Mouse (Mus musculus): Measurements from ENCODE around the gene Ubac1. TPM values are rescaled to one million over a fixed set of nuclear protein-coding genes. Genes with fewer than 3 reads are reported as not detected.

The Ubac1 gene
- polyA plus RNA-seq, 1 experiment from 2014 or later: 111 TPM

DNA sequence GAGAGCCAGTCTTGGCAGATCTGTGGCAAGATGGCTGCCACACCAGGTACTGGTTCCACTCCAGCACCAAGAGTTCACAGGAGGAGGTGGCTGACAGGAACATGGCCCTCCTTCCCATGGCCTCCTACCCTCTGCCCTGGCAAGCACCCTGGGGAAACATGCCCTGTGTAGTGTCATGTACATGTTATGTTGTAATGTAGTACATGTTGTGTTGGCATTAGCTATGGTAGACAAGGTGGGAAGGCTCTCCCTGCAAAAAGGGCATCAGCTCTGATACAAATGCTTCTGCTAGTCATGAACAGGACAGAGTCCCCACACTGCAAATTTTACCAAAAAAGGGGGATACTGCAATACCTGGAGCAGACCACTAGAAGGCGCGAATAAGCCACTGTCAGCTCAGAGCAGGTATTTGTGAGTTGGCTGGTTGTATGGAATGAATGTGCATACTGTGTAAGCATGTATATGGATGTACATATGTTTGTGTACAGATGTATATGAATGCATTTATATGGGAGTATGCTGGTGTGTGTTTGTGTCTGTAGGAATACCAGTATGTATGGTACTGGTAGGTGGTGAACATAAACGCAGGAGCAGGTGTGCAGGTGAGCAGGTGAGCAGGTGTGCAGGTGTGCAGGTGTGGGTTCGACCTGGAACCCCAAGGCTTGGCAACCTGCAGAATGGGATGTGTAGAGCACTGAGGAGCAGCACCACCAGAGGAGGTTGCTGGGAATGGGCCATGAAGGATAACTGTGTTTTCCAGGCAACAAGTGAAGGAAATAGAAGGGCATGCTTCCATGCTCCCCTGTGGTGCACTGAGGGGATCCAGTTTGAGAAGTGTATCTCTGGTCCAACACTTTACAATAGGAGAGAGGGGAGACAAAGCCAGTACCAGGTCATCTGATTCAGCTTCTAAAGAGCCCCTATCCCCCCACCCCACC lies 2.9 kb upstream of the Ubac1 start:
- no peaks in the 10 kb centered on the region for H3K9me3 ChIP-seq (replicated peaks)
- no peak overlapping the region for H3K9ac ChIP-seq
- 31% methylated on average over 4 of the region's 4 CpGs for WGBS
- H3K4me2 ChIP-seq: no peak overlapping the region
- no peak overlapping the region for H3K4me3 ChIP-seq
- H3K27me3 ChIP-seq (replicated peaks): no peaks in the 10 kb centered on the region; the same call in 1 of the 2 replicates
- ATAC-seq (ENCODE audit: insufficient number of reproducible peaks, low FRiP score): no peak
- no peaks in the 10 kb centered on the region for H3K36me3 ChIP-seq
- no peak overlapping the region for H3K27ac ChIP-seq (ENCODE audit: poor library complexity, severe bottlenecking)
- H3K4me1 ChIP-seq (replicated peaks): peaks cover 13% of the 10 kb centered on the region

DNA sequence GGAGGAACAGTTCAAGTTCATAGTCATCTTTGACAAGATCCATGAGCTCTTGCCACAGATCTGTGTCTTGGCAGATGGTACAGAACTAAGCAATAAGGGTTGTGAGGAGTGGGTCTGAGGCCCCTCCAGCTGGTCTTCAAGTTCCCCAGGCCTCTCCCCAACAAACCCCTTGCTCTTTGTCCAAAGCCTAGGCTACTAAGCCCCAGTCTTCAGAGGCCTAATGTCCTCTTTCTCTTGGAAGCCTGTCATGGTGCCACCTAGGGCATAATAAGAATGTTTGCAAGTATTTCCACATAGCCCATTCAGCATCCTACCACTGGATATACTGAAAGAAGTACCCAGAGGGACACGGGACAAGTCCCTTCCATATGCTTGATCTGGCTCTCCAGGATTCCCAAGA lies 1.1 kb upstream of the Ubac1 start:
- H3K9me3 ChIP-seq (replicated peaks): no peaks in the 10 kb centered on the region
- ATAC-seq (ENCODE audit: insufficient number of reproducible peaks, low FRiP score): no peak
- no peak overlapping the region for H3K4me2 ChIP-seq
- no peak overlapping the region for H3K9ac ChIP-seq
- H3K4me1 ChIP-seq (replicated peaks): peaks cover 20% of the 10 kb centered on the region
- no peaks in the 10 kb centered on the region for H3K36me3 ChIP-seq
- no peaks in the 10 kb centered on the region; the same call in 1 of the 2 replicates for H3K27me3 ChIP-seq (replicated peaks)
- 71% methylated on average over 1 of the region's 1 CpGs for WGBS
- no peak overlapping the region for H3K4me3 ChIP-seq
- H3K27ac ChIP-seq (ENCODE audit: poor library complexity, severe bottlenecking): no peak overlapping the region

DNA sequence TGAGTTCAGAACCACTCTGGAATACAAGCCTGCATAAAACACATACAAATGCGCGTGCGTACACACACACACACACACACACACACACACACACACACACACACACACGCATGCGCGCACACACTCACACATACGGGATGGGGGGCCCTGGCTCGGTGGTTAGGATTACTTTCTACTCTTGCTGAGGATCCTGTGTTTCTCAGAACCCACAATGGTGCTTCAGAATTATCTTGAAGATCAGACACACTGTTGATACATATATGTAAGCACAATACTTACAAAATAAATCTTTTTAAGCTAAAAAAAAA lies 665 bp upstream of the Ubac1 start:
- no peak for ATAC-seq (ENCODE audit: insufficient number of reproducible peaks, low FRiP score)
- peak overlapping the region; percentile 76 for H3K4me3 ChIP-seq
- WGBS: 86% methylated on average over 8 of the region's 8 CpGs

GRCm38 (mm10) chr2:26020714-26021560 lies 610 bp downstream of the Ubac1 start:
- peaks cover 5% of the 10 kb centered on the region; the same call in 1 of the 2 replicates for H3K36me3 ChIP-seq
- H3K4me1 ChIP-seq (replicated peaks): peaks cover 24% of the 10 kb centered on the region
- peak overlapping the region; percentile 91 for H3K27ac ChIP-seq (ENCODE audit: poor library complexity, severe bottlenecking)
- peak overlapping the region; percentile 76 for H3K4me3 ChIP-seq
- no peaks in the 10 kb centered on the region for H3K9me3 ChIP-seq (replicated peaks)
- H3K27me3 ChIP-seq (replicated peaks): no peaks in the 10 kb centered on the region
- peak overlapping the region; percentile 85 for H3K9ac ChIP-seq
- 1% methylated on average over 38 of the region's 38 CpGs for WGBS
- H3K4me2 ChIP-seq: peak overlapping the region; percentile 85
- peak; percentile 46 for ATAC-seq (ENCODE audit: insufficient number of reproducible peaks, low FRiP score)

More for the DNA sequence above, 665 bp upstream of the Ubac1 start:
- 0 out of 2 replicates have a peak overlapping the region, but pooled peaks have one; percentile 91 for H3K27ac ChIP-seq (ENCODE audit: poor library complexity, severe bottlenecking)
- no peaks in the 10 kb centered on the region; the same call in 1 of the 2 replicates for H3K27me3 ChIP-seq (replicated peaks)
- H3K9ac ChIP-seq: no peak overlapping the region
- H3K4me1 ChIP-seq (replicated peaks): peaks cover 24% of the 10 kb centered on the region
- no peaks in the 10 kb centered on the region for H3K36me3 ChIP-seq
- no peaks in the 10 kb centered on the region for H3K9me3 ChIP-seq (replicated peaks)
- peak overlapping the region; percentile 85 for H3K4me2 ChIP-seq

- H3K4me1 ChIP-seq (replicated peaks): peaks cover 24% of the 10 kb centered on the region
- WGBS: 68% methylated on average over 3 of the region's 3 CpGs
- H3K4me3 ChIP-seq: peak overlapping the region; percentile 76
- H3K27ac ChIP-seq (ENCODE audit: poor library complexity, severe bottlenecking): peak overlapping the region; percentile 91; the same call in 1 of the 2 replicates
- peak overlapping the region; percentile 85; the same call in 1 of the 2 replicates for H3K9ac ChIP-seq
- no peak for ATAC-seq (ENCODE audit: insufficient number of reproducible peaks, low FRiP score)
- no peaks in the 10 kb centered on the region for H3K27me3 ChIP-seq (replicated peaks)
- peak overlapping the region; percentile 85 for H3K4me2 ChIP-seq
- peaks cover 15% of the 10 kb centered on the region for H3K36me3 ChIP-seq
- H3K9me3 ChIP-seq (replicated peaks): no peaks in the 10 kb centered on the region
Measured at GRCm38 (mm10) chr2:26019923-26020322, 1.6 kb downstream of the Ubac1 start.

GRCm38 (mm10) chr2:26017326-26017725 lies 4.2 kb downstream of the Ubac1 start:
- H3K27ac ChIP-seq (ENCODE audit: poor library complexity, severe bottlenecking): no peak overlapping the region
- H3K9ac ChIP-seq: 0 out of 2 replicates have a peak overlapping the region, but pooled peaks have one; percentile 11
- no peaks in the 10 kb centered on the region for H3K9me3 ChIP-seq (replicated peaks)
- no peaks in the 10 kb centered on the region for H3K27me3 ChIP-seq (replicated peaks)
- no peak overlapping the region for H3K4me3 ChIP-seq
- 53% methylated on average over 4 of the region's 4 CpGs for whole genome bisulfite sequencing
- peaks cover 33% of the 10 kb centered on the region for H3K4me1 ChIP-seq (replicated peaks)
- peak overlapping the region; percentile 26 for H3K4me2 ChIP-seq
- ATAC-seq (ENCODE audit: insufficient number of reproducible peaks, low FRiP score): no peak
- peaks cover 38% of the 10 kb centered on the region for H3K36me3 ChIP-seq

- H3K4me2 ChIP-seq: no peak overlapping the region
- ATAC-seq (ENCODE audit: insufficient number of reproducible peaks, low FRiP score): peak; percentile 92
- no peak overlapping the region for H3K4me3 ChIP-seq
- peaks cover 15% of the 10 kb centered on the region for H3K4me1 ChIP-seq (replicated peaks)
- no peak overlapping the region for H3K27ac ChIP-seq (ENCODE audit: poor library complexity, severe bottlenecking)
- peaks cover 74% of the 10 kb centered on the region for H3K36me3 ChIP-seq
- 81% methylated on average over 3 of the region's 3 CpGs for WGBS
- no peaks in the 10 kb centered on the region for H3K9me3 ChIP-seq (replicated peaks)
- no peak overlapping the region for H3K9ac ChIP-seq
- no peaks in the 10 kb centered on the region for H3K27me3 ChIP-seq (replicated peaks)
Measured at GRCm38 (mm10) chr2:26013674-26014073, 7.9 kb downstream of the Ubac1 start.

DNA sequence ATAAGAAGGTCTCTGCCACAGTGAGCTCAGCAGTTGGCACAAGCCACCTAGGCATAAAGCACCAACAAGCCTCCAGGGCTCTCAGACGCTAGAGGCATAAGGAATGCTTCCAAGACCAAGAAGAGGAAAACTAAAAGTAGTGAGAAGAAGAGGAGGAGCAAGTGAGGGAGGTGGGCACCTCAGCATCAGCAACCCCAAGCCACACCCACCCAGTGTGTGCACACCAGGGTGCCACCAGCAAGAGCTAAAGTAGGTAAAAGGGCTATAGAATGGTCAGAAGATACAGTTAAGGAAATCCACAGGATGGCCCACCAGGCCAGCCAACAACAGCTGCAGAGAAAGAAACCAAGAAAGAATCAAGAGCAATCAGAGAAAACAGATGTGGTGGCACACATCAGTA lies 10.1 kb downstream of the Ubac1 start:
- Histone ChIP-seq H3K9ac (no peak overlapping the region), H3K36me3 (peaks cover 96% of the 10 kb centered on the region), H3K27ac (ENCODE audit: poor library complexity, severe bottlenecking) (no peak overlapping the region), H3K4me3 (no peak overlapping the region), H3K27me3 (replicated peaks) (no peaks in the 10 kb centered on the region), H3K4me2 (peak overlapping the region; percentile 22; the same call in 1 of the 2 replicates), H3K9me3 (replicated peaks) (no peaks in the 10 kb centered on the region), H3K4me1 (replicated peaks) (peaks cover 9% of the 10 kb centered on the region)
- 86% methylated on average over 1 of the region's 1 CpGs for WGBS
- no peak for ATAC-seq (ENCODE audit: insufficient number of reproducible peaks, low FRiP score)

DNA sequence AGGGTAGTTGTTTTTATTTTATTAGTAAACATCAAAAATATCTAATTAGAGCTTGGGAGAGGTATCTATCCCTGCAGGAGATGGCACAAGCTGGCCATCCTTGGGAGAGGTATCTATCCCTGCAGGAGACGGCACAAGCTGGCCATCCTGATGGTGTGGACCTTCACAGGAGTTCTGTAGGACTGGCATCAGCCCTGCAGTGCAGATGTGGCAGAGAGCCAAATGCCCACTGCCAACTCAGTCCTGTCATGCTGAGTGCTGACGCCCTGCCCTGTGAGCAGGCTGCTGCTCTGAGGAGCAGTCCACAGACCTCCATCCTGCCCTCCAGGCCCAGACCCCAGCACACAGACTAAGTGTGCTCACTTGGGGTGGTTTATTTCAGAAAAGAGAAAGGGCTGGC lies 19.5 kb downstream of the Ubac1 start:
- Histone ChIP-seq H3K9me3 (replicated peaks) (no peaks in the 10 kb centered on the region), H3K36me3 (peaks cover 95% of the 10 kb centered on the region), H3K4me1 (replicated peaks) (no peaks in the 10 kb centered on the region), H3K27me3 (replicated peaks) (no peaks in the 10 kb centered on the region), H3K9ac (no peak overlapping the region), H3K27ac (ENCODE audit: poor library complexity, severe bottlenecking) (no peak overlapping the region), H3K4me3 (no peak overlapping the region), H3K4me2 (no peak overlapping the region)
- WGBS: 93% methylated on average over 2 of the region's 2 CpGs
- ATAC-seq (ENCODE audit: insufficient number of reproducible peaks, low FRiP score): no peak

- Histone ChIP-seq H3K9ac (no peak overlapping the region), H3K27ac (ENCODE audit: poor library complexity, severe bottlenecking) (no peak overlapping the region), H3K4me1 (replicated peaks) (no peaks in the 10 kb centered on the region), H3K27me3 (replicated peaks) (no peaks in the 10 kb centered on the region), H3K4me2 (no peak overlapping the region), H3K9me3 (replicated peaks) (no peaks in the 10 kb centered on the region), H3K36me3 (peaks cover 88% of the 10 kb centered on the region), H3K4me3 (no peak overlapping the region)
- ATAC-seq (ENCODE audit: insufficient number of reproducible peaks, low FRiP score): no peak
- 97% methylated on average over 5 of the region's 5 CpGs for WGBS
Measured at GRCm38 (mm10) chr2:26001136-26001535, 20.4 kb downstream of the Ubac1 start.

DNA sequence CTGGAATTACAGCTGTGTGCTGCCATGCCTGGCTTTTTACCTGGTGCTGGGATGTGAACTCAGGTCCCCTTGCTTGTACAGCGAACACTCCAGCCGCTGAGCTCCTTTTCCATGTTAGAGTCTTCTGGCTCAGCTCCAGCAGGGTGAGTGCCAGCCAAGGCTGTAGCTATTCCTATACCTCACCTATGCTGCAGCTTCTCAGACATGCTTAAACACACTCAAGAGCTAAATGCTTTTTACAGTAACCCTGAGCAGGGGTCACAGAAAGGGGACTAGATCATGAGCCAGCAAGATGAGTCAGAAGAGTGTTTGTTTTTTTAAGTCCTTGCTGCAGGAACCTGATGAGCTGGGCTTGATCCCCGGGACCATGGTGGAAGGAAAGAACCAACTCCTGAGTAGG lies 23.8 kb downstream of the Ubac1 start:
- Histone ChIP-seq H3K27me3 (replicated peaks) (no peaks in the 10 kb centered on the region), H3K36me3 (peaks cover 58% of the 10 kb centered on the region), H3K9ac (no peak overlapping the region), H3K27ac (ENCODE audit: poor library complexity, severe bottlenecking) (no peak overlapping the region), H3K4me3 (no peak overlapping the region), H3K9me3 (replicated peaks) (no peaks in the 10 kb centered on the region), H3K4me1 (replicated peaks) (no peaks in the 10 kb centered on the region), H3K4me2 (no peak overlapping the region)
- 88% methylated on average over 3 of the region's 3 CpGs for WGBS
- ATAC-seq (ENCODE audit: insufficient number of reproducible peaks, low FRiP score): no peak
